Mouse (Mus musculus) bone marrow macrophage, adult 2 months (primary cell): ENCODE measurements around the gene Mtm1.

Source experiments
- CTCF ChIP-seq: IDR thresholded peaks from 2 replicates; pipeline ENCODE4 v1.5.1; 2012; ENCODE audit warnings: low read depth, mild to moderate bottlenecking, low read length, moderate library complexity
- POLR2A ChIP-seq: IDR thresholded peaks from 2 replicates; pipeline ENCODE4 v1.6.1; 2012; ENCODE audit warnings: mild to moderate bottlenecking, low read depth, low read length, borderline replicate concordance

DNA sequence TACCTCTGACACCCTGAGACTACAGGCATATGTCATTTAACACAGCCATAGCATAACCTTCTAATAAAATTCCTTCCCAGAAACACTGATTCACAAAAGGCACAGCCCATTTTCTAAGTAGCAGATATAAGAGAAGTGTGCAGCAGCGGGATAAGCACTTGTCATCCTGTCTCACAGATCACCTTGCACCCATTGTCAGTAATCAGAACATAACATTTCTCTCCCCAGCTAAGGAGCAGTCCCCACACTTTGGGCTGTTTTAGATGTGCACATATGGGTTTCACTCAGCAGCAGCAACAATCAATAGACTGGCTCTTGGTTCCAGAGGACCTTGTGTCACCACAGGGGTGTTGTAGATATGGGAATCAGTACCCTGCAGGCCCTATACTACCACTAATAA is 45.9 kb downstream of the Mtm1 start:
- TF ChIP-seq CTCF (no peak), POLR2A (no peak)
